Mouse (Mus musculus) spleen, adult 10 weeks (tissue): ENCODE measurements around the gene Slc25a4. TPM values are rescaled to one million over a fixed set of nuclear protein-coding genes. Genes with fewer than 3 reads are reported as not detected.

Source experiments
- polyA plus RNA-seq: library from polyadenylated mRNA; stranded (reverse); fragments of 350-450 nt; fragmentation: Illumina TruSeq; extraction: RNeasy Lipid Tissue Mini Kit (QIAGEN cat#74804); gene quantifications from one replicate; pipeline ENCODE4 v1.2.3, GENCODE M21; 2015; ENCODE audit warnings: low replicate concordance; ENCODE audit not compliant: insufficient read depth

Gene Slc25a4
- 76.0 TPM for polyA plus RNA-seq

DNA sequence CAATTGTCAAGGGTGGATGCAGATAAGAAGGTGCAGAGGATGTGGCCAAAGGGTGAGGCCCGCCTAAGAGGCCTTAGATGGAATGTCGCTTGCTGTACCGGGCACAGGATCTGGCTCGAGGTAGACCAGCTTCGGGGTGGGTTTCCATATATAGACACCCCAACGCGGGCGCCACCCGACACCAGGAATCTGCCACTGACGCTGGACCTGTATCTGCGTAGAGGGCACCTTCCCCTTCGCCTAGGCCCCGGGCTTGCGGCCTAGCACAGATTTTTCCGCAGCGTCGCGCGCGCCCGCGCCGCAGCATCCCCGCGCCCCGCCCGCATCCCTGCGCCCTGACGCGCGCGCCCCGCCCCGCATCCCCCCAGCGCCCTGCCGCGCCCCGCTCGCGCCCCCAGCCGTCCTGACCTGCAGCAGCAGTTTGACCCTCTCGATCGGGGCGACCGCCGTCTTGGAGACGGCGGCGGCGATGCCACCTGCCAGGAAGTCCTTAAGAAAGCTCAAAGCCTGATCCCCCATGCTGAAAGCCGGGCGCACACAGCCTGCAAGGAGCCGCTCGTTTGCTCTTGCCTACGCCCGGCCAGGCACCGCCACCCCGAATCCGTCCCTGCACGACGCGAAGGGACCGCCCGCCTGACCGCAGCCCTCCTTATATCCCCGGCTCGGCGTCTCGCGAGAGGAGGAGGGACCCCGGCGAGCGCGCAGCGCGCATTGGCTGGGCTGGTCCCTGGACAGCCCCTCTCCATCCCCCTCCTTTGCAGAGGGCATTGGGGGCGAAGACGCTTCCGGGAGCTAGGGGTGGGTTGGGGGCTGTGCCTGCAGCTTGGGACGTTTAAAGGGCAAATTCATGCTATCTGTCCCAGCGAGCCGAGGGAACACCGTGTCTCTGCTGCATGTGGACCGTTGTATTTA is at the start of gene Slc25a4:
Gene Slc25a4, minus strand, starts transcription at position 881 of the 912 bp plus-strand sequence.

Other genes starting within 250 kb of the Slc25a4 start
- 11.9 TPM for gene 1700029J07Rik, start 236.0 kb downstream of the Slc25a4 start, polyA plus RNA-seq
- gene Ufsp2, start 235.8 kb downstream of the Slc25a4 start, polyA plus RNA-seq = 51.8 TPM
- 0.17 TPM for gene Lrp2bp, start 212.0 kb downstream of the Slc25a4 start, polyA plus RNA-seq
- gene Ankrd37, start 205.6 kb downstream of the Slc25a4 start, polyA plus RNA-seq = 21.4 TPM
- gene Cfap97, start 59.5 kb downstream of the Slc25a4 start, polyA plus RNA-seq = 28.4 TPM
- 37.8 TPM for gene Snx25, start 59.1 kb downstream of the Slc25a4 start, polyA plus RNA-seq
- not detected for gene Helt, start 83.4 kb upstream of the Slc25a4 start, polyA plus RNA-seq